Comparison of ENCODE assay signal across 8 mouse cellular contexts in genomic region chr19:60581377-60582290, GRCm38 (mm10). TPM values are rescaled to one million over a fixed set of nuclear protein-coding genes. Genes with fewer than 3 reads are reported as not detected.
DNase-seq lines count a peak whose midpoint lies in the region; ATAC-seq and TF ChIP-seq lines count a peak whose summit lies in the region.

No protein-coding gene starts in this region.

- DNase-seq in kidney, adult 11 months, result peak; percentile 10
- DNase-seq in kidney, postnatal 14 days, result no peak
- DNase-seq in Muller cell, postnatal 12 days (ENCODE audit: inconsistent ontology term), result peak; percentile 60
- DNase-seq in left cerebral cortex, adult 9 months (ENCODE audit: low spot score in 2 of 2), result no peak
- no peak for DNase-seq in adrenal gland, adult 8-10 months

- peak overlapping the region; percentile 76 for H3K27ac ChIP-seq in forebrain, embryonic 16.5 days (ENCODE audit: low read length)
- peak overlapping the region; percentile 92 for H3K27ac ChIP-seq in liver, embryonic 12.5 days
- peak overlapping the region; percentile 74 for H3K27ac ChIP-seq in small intestine, adult 2 months (ENCODE audit: insufficient read depth, low read depth, low read length)

- 38% methylated on average over 4 of the region's 4 CpGs for WGBS in forebrain, embryonic 16.5 days
- 31% methylated on average over 4 of the region's 4 CpGs for WGBS in liver, embryonic 12.5 days (ENCODE audit: insufficient replicate concordance)
- WGBS in small intestine, adult 2 months, result 25% methylated on average over 4 of the region's 4 CpGs

- no peak for TF ChIP-seq POLR2A in small intestine, adult 2 months (IDR thresholded peaks at IDR 0.05; ENCODE audit: low read depth, low read length)

- H3K9me3 ChIP-seq in forebrain, embryonic 16.5 days (ENCODE audit: control insufficient read depth, low read length), result no peaks in the 10 kb centered on the region
- no peaks in the 10 kb centered on the region for H3K9me3 ChIP-seq in liver, embryonic 12.5 days (replicated peaks)

- ATAC-seq in forebrain, embryonic 16.5 days, result peak; percentile 60
- ATAC-seq in liver, embryonic 12.5 days, result peak; percentile 34

- peaks cover 20% of the 10 kb centered on the region for H3K4me1 ChIP-seq in forebrain, embryonic 16.5 days (replicated peaks; ENCODE audit: control insufficient read depth, insufficient read depth, low read length)
- peaks cover 35% of the 10 kb centered on the region for H3K4me1 ChIP-seq in liver, embryonic 12.5 days
- H3K4me1 ChIP-seq in small intestine, adult 2 months (ENCODE audit: control insufficient read depth, insufficient read depth, insufficient read length, low read length), result peaks cover 5% of the 10 kb centered on the region

- H3K36me3 ChIP-seq in forebrain, embryonic 16.5 days (ENCODE audit: control insufficient read depth, insufficient read depth), result no peaks in the 10 kb centered on the region
- H3K36me3 ChIP-seq in liver, embryonic 12.5 days, result no peaks in the 10 kb centered on the region
- no peaks in the 10 kb centered on the region; the same call in 1 of the 2 replicates for H3K36me3 ChIP-seq in small intestine, adult 2 months (ENCODE audit: control insufficient read depth, insufficient read depth, low read length)

- H3K4me3 ChIP-seq in forebrain, embryonic 16.5 days (replicated peaks; ENCODE audit: low read length), result peak overlapping the region; percentile 100
- H3K4me3 ChIP-seq in liver, embryonic 12.5 days, result peak overlapping the region; percentile 96
- peak overlapping the region; percentile 95 for H3K4me3 ChIP-seq in small intestine, adult 2 months (ENCODE audit: low read depth, low read length)

- no peak for TF ChIP-seq CTCF in small intestine, adult 2 months (IDR thresholded peaks at IDR 0.05; ENCODE audit: extremely low read depth, insufficient read length, insufficient replicate concordance, low read depth, low read length)

- no peaks in the 10 kb centered on the region for H3K27me3 ChIP-seq in forebrain, embryonic 16.5 days (replicated peaks; ENCODE audit: control insufficient read depth, insufficient read depth, low read length)
- no peaks in the 10 kb centered on the region for H3K27me3 ChIP-seq in liver, embryonic 12.5 days (replicated peaks)
- H3K27me3 ChIP-seq in small intestine, adult 2 months (ENCODE audit: control insufficient read depth, insufficient read depth, low read length), result no peaks in the 10 kb centered on the region

- peak overlapping the region; percentile 98 for H3K9ac ChIP-seq in forebrain, embryonic 16.5 days (replicated peaks; ENCODE audit: low read depth, low read length)
- peak overlapping the region; percentile 97 for H3K9ac ChIP-seq in liver, embryonic 12.5 days

- H3K4me2 ChIP-seq in forebrain, embryonic 16.5 days (ENCODE audit: low read length), result peak overlapping the region; percentile 72
- H3K4me2 ChIP-seq in liver, embryonic 12.5 days, result peak overlapping the region; percentile 77

RNA-seq across cellular contexts. Expression of gene Cacul1, which starts 0.8 kb away (rescaled TPM):
- polyA plus RNA-seq in forebrain, embryonic 16.5 days (2015; fragmentation: Nextera tagmentation; extraction: Ambion mirVana), result 17.6 and 21.7 TPM in 2 replicates
- polyA plus RNA-seq in liver, embryonic 12.5 days (2016; fragmentation: Nextera tagmentation; extraction: Ambion mirVana), result 17.3 and 17.5 TPM in 2 replicates
- 8.1 and 12.0 TPM in 2 replicates for polyA plus RNA-seq in small intestine, adult 2 months (2012; rRNA removed)
- 10 to 100 TPM; 47.6 to 50.8 (median 49.0) TPM for total RNA-seq in adrenal gland, adult 8-10 months (2022)

Comparison
In these comparisons a context has a peak if more than half of its experiments do, and no peak if none do; other contexts are left out.
1. DNase-seq: peak in kidney, adult 11 months (single experiment) and Muller cell, postnatal 12 days (single experiment); none in kidney, postnatal 14 days (single experiment), left cerebral cortex, adult 9 months (0 of 2) and adrenal gland, adult 8-10 months (single experiment).
2. Peak in every context shown above with its lines, with median percentiles within 50 percentile points of each other: H3K27ac ChIP-seq and H3K4me3 ChIP-seq.